Mouse (Mus musculus) CD8-positive naive resting alpha-beta T cell, adult 2 months (primary cell): ENCODE data around the gene St7.

Source experiments
- DNase-seq, 2 experiments: peaks; one replicate each; pipeline ENCODE4 v3.0.0; 2022; ENCODE audit warnings: low read depth in 2 of 2, low spot score in 2 of 2

Gene St7

DNA sequence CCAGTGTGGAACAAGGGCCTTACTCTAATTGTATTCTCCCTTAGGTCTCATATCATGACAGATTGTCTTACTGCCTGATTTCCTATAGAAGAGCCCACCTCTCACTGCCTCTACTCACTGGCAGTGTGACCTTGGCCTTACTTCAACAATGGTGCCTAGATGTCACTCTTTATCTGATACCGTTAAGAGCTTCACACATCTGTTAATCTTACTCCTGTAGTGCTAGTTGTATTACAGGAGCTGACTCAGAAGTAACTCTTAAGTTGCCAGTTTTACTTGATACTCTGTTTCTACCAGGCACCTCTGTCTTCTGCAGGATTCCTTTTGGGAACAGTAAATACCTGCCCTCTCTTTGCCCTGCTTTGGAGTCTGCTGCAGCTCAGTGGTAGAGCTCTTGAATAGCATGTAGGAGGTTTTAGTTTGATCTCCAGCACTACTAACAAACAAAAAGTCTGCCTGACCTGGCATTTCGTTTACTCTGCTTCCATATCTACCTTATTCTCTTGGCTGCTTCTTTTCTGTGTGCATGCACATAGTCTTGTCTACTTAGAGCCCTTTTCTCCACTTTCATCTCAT, 121.4 kb downstream of the St7 start:
- no peak for DNase-seq

- no peak for DNase-seq
Observed at GRCm38 (mm10) chr6:17816865-17817435, 124.2 kb downstream of the St7 start.

DNA sequence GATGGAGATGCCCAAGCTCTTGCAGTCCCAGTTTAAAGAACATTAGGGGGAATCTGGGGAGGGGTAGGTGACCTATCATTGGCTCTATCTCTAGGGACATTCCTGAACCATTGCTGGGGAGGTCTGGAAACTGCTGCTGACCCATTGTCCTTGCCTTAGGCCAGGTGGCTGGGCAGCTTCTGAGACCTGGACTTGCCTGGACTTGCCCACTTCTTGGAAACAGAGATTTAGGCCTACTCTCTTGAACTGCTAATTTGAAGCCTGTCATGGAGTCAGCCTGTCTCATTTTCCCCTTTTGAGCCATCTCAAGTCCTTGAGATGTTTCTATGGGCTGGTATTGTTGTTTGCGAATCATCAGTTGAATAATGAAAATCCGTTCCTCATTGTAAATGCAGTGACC, 130.9 kb downstream of the St7 start:
- no peak for DNase-seq

GRCm38 (mm10) chr6:17824735-17825134, 132.0 kb downstream of the St7 start:
- no peak for DNase-seq

GRCm38 (mm10) chr6:17828382-17828781, 135.6 kb downstream of the St7 start:
- no peak for DNase-seq

DNA sequence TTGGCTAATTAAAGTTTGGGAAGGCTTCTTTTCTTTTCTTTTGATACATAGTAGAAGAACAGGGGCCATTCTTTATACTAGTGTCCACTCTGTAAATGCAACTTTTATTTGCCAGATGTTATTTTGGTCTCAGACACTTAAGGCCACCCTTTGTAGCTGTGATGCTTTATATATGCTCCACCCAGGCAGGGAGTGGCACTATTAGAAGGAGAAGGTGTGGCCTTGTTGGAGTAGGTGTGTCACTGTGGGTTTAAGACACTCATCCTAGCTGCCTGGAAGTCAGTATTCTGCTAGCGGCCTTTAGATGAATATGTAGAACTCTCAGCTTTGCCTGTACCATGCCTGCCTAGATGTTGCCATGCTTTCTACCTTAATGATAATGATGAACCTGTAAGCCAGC, 137.2 kb downstream of the St7 start:
- no peak for DNase-seq

- DNase-seq = peak; percentile 14 to 47
Observed at GRCm38 (mm10) chr6:17834493-17834892, 141.8 kb downstream of the St7 start.

DNA sequence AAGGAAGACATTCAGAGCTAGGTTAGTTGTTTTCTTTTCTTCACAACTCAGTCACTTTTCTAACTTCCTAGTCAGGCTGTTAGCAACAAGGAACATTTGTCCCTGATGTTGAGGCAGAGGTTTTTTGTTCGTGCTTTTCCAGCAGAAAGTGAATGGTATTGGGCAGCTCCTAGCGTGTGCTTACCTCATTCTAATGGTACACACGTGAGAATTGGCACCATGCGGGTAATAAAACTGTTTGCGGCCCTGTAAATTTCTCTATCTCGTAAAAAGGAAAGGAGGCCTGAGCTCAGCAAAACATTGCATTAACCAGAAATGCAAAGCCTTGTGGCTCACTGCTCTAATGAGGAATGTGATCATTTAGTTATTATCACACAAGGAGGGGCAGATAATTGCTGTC, 143.0 kb downstream of the St7 start:
- DNase-seq = no peak

DNA sequence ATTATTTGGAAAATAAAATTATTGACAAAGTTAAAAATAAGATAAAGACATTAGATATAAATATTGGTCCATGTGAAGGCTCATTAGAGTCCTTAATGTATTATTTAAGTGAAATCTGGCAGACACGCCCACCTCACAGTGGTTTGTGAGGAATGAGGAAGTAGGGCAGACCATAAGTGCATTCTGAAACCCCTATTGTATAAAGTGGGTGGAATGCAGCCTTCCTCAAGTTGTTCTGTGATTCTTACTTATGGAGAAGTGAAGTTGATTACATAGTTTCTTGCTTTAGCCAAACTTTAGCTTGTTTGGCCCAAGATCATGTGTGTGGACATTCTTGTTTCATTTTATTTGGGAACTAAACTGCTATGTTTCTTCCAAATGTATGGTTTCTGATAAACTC, 144.9 kb downstream of the St7 start:
- no peak for DNase-seq

GRCm38 (mm10) chr6:17840431-17840830, 147.7 kb downstream of the St7 start:
- DNase-seq = no peak

DNA sequence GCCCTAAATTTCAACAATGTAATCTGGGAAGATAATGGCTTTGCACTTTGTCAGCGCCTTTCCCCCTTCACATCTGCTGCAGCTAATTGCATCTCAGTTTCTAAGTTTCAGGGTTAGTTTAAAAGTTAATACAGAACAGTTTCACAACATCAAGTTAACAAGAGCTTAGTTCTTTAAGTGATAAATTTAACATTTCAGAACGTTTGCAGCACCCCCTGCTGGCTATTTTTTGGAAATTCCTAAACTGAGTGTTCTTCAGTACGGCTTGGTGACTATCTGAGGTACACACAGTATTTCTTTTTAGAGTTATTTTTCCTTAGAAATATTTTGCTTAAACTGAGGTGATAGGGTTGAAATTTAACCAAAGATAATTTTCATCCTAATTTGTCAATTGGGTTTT, 150.0 kb downstream of the St7 start:
- DNase-seq = peak; percentile 18 to 21

DNA sequence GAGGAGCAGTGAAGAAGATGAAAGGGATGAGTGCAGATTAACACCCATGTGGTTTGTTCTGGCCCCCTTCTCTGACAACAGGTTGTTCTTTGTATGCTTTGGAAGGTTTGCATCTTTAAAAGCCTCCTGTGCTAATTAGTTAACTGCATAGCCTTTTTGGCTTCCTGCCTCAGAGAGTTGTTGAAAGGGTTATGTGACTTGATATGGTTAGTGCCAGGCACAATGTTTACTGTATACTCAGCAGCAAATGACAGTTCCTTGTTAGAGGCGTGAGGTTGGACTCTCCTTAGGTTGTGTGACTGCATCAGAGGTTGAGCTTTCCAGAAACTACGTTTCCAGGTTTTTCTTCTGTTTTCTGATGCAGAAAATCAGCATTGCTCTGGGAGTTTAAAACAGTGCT, 158.6 kb downstream of the St7 start:
- no peak for DNase-seq

DNA sequence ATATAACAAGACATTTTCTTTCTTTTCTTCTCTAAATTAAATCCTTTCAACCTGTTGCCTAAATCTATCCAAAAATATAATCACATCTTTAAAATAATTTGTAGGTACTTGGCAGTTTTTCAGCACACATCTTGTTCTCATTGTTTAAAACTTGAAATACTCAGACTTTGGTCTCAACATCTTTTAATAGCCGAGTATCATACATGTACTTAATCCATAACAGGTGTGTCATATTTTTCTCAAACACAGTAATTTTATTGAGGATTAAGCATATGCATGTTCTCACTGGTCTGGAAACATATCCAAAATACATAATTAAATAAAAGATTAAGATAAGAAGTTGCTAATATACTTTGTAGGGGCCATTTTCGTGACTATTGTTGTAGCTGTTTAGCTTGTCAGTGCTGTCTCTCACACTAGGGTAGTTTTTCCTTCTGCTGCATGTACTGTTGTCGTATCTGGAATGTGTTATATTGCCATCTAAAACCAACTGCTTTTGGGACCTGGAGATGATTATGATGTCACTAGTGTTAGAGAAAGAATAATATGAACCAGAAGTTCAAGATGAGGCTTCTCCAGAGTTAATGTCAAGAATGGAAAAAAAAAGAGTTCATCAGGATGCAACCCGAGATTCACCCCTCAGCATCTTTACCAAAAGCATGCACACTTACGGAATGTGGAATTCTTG, 161.0 kb downstream of the St7 start:
- no peak for DNase-seq

DNA sequence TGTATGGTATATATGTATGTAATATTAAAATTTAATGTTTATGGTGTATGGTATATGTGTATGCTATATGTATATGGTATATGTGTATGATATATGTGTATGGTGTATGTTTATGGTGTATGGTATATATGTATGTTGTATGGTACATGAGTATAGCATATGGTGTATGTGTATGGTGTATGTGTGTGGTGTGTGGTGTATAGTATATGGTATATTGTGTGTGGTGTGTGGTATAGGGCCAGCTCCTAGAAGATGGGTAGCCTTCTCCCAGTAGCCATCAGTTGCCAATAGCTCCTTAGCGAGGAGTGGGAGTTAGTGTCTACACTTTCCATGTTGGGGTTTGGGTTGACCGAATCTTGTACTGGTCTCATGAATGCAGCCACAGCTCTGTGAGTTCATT, 162.9 kb downstream of the St7 start:
- DNase-seq = no peak

- DNase-seq = no peak
Observed at GRCm38 (mm10) chr6:17859564-17859963, 166.8 kb downstream of the St7 start.

GRCm38 (mm10) chr6:17860463-17860862, 167.7 kb downstream of the St7 start:
- DNase-seq = no peak

DNA sequence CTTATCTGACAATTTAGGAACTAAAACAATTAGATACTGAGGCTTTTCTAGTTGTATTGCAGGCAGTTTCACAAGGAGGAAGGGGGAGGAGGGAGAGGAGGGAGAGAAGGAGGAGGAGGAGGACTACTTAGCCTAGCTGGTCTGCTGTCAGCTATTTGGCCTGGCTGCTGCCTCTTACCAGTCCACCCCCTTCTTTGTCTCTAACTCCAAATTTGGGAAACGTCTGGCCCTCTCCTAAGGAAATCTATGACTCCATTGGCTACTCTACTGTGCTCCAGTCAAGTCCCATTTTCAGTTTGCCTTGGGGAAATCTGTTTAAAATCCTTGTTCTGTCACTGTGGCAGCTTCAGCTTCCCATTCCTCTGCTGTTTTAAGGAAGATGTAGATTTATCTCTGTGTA, 175.1 kb downstream of the St7 start:
- no peak for DNase-seq

- DNase-seq = no peak
Observed at GRCm38 (mm10) chr6:17871831-17872372, 179.2 kb downstream of the St7 start.

DNA sequence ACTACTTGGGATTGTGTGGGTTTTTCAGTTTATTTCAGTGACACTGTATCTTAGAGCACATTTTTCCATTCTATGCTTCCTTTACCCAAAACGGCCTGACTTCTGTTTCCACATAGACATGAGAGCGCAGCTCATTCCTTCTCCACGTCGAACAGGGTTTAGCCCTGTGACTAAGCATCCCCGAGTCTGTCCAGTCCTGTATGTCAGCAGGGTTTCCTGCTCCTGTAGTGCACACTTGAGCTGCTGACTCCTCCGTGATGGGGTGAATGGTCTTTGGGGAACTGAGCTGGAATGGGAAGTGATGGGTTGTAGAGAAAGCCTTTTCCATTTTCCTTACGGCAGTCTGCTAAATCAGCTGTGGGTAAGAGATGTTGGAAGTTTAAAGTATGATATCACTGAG, 182.9 kb downstream of the St7 start:
- DNase-seq = no peak

- DNase-seq = no peak
Observed at GRCm38 (mm10) chr6:17876023-17876613, 183.4 kb downstream of the St7 start.

DNA sequence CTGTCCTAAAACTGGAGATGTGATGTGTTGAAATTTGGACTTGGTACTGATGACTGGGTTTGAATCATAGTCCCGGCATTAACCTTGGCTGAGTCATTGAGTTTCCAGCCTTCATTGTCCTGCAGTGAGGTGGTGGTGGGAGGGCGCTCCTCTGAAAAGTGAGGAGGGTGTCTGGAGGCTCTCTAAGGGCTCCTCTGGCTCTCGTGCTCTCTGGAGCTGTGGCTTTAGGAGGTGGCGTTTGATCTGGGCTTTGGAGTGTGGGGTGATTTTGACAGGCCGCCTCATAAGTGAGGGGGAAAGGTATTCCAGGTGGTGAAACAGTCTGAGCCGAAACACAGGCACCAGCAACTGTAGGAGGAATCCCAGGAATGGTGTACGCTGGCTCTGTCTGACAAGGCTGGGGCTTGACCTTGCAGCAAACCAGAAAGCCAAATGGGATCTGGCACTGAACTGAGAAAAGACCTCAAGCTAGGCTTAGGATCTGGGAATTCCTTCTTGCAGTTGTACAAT, 184.0 kb downstream of the St7 start:
- no peak for DNase-seq

- DNase-seq = no peak
Observed at GRCm38 (mm10) chr6:17882943-17883342, 190.2 kb downstream of the St7 start.
